Mouse (Mus musculus) stomach, embryonic 16.5 days (tissue): ENCODE measurements around the gene Gm17268. TPM values are rescaled to one million over a fixed set of nuclear protein-coding genes. Genes with fewer than 3 reads are reported as not detected.

Experiments used
- ATAC-seq: fragments of 200-750 bp; cut with Nextera tagmentation; 2 replicates; pipeline ENCODE4 v1.8.0; 2017; ENCODE audit warnings: moderate number of reproducible peaks, moderate TSS enrichment; ENCODE audit not compliant: insufficient read depth, low FRiP score
- H3K27ac ChIP-seq: fragments of 300-500 bp; sonication (generic); 2 replicates; pipeline ENCODE4 v1.5.1; 2014; ENCODE audit warnings: low read length
- H3K27me3 ChIP-seq: fragments of 300-500 bp; sonication (generic); 2 replicates; pipeline ENCODE4 v1.6.1; 2014; ENCODE audit warnings: low read length, control low read depth, mixed read lengths; ENCODE audit not compliant: control insufficient read depth, insufficient read depth
- H3K36me3 ChIP-seq: fragments of 300-500 bp; sonication (generic); 2 replicates; pipeline ENCODE4 v1.6.1; 2014; ENCODE audit warnings: low read length; ENCODE audit not compliant: control insufficient read depth, insufficient read depth
- H3K4me1 ChIP-seq: fragments of 300-500 bp; sonication (generic); 2 replicates; pipeline ENCODE4 v1.6.1; 2014; ENCODE audit warnings: low read length, control low read depth, mixed read lengths; ENCODE audit not compliant: control insufficient read depth, insufficient read depth
- H3K4me2 ChIP-seq: fragments of 300-500 bp; sonication (generic); 2 replicates; pipeline ENCODE4 v1.6.1; 2014; ENCODE audit warnings: low read depth, low read length, mixed read lengths
- H3K4me3 ChIP-seq: fragments of 300-500 bp; sonication (generic); replicated peaks from 2 replicates; pipeline ENCODE4 v1.5.1; 2014; ENCODE audit warnings: mild to moderate bottlenecking, low read length
- H3K9ac ChIP-seq: fragments of 300-500 bp; sonication (generic); 2 replicates; pipeline ENCODE4 v1.6.1; 2014; ENCODE audit warnings: low read length
- H3K9me3 ChIP-seq: fragments of 300-500 bp; sonication (generic); replicated peaks from 2 replicates; pipeline ENCODE4 v1.6.1; 2016; ENCODE audit warnings: low read length, control low read depth; ENCODE audit not compliant: control insufficient read depth
- WGBS: fragments of 180-500 bp; shearing (Covaris S2); extraction: QIAGEN DNeasy Blood & Tissue Kit; methylation state at CpG from one replicate; pipeline ENCODE4 v1.1.7; 2014; 5-methylcytosine and 5-hydroxymethylcytosine counted together
- polyA plus RNA-seq: library from polyadenylated mRNA; unstranded; fragments of >200 nt; fragmentation: Nextera tagmentation; extraction: Ambion mirVana; gene quantifications from 2 replicates; pipeline ENCODE4 v1.2.1, GENCODE M21; 2015

Gm17268 gene
- polyA plus RNA-seq, 1 experiment from 2014 or later = not detected

DNA sequence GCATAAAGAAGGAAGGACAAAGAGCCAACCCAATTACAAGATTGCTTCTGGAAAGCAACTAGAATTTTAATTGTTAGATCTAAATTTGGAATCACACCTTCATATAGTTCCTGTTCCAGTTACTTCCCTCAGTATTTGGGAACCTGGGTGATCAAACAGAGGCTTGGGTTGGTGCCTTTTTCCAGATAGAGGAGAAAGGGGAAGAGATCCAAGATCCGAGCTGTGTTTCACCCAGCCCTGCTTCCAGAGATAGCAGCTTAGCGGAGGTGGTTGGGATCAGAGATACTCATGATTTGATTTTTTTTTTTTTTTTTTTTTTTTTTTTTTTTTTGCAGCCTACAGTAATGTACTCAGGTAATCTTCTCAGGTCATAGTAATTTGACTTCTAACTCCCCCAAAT lies 2.5 kb downstream of the Gm17268 start:
- H3K4me2 ChIP-seq = no peak overlapping the region
- no peak overlapping the region for H3K4me3 ChIP-seq
- no peaks in the 10 kb centered on the region for H3K36me3 ChIP-seq
- H3K27ac ChIP-seq = no peak overlapping the region; the same call in 1 of the 2 replicates
- no peaks in the 10 kb centered on the region for H3K9me3 ChIP-seq
- no peak overlapping the region for H3K9ac ChIP-seq
- H3K27me3 ChIP-seq = no peaks in the 10 kb centered on the region
- no peak for ATAC-seq
- 91% methylated on average over 2 of the region's 2 CpGs for WGBS
- H3K4me1 ChIP-seq = peaks cover 25% of the 10 kb centered on the region

DNA sequence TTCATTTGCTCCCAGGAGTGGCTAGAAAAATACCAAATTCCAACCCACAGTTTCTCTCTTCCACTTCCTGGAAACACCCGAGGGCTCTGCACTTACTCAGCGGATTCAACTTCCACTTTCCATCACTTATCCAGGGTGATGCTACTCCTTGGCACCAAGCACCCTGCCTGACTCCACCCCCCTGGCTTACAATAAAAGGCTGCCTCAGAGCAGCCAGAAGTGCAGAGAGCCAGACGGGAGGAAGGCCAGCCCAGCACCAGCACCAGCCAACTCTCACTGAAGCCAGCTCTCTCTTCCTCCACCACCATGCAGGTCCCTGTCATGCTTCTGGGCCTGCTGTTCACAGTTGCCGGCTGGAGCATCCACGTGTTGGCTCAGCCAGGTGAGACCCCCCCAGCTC lies 3.0 kb downstream of the Gm17268 start, which contains the start of gene Ccl2:
Gene Ccl2 (plus strand): TSS at position 216 of the 400 bp plus-strand sequence.
- Histone ChIP-seq H3K4me1 (peaks cover 25% of the 10 kb centered on the region), H3K27ac (peak within 1 kb of the TSS; percentile 37), H3K9ac (no peak within 1 kb of the TSS), H3K4me2 (0 out of 2 replicates have a peak within 1 kb of the TSS, but pooled peaks have one; percentile 6), H3K27me3 (no peaks in the 10 kb centered on the region), H3K4me3 (no peak within 1 kb of the TSS), H3K9me3 (no peaks in the 10 kb centered on the region), H3K36me3 (no peaks in the 10 kb centered on the region)
- 29% methylated on average over 5 of the region's 5 CpGs for WGBS
- ATAC-seq = peak; percentile 68; the same call in 1 of the 2 replicates

DNA sequence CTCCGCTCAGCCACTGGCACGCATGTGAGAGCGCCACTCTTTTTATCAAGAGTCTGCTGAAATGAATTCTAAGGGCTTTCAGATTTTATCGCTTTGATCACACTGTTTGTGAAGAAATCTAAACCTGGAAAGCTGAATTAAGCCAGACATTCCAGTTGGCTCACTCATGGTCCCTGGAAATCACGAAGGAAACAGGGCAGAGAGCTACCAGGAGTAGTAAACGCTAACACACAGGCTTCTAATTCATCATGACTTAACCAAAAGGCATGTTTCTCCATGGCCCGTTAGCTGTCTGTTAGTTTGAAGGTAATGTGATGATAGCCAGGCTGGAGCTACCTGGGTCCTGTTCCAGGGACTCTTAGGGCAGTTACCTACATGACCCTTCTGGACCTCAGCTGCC lies 3.9 kb downstream of the Gm17268 start:
- Histone ChIP-seq H3K9ac (no peak overlapping the region), H3K36me3 (no peaks in the 10 kb centered on the region), H3K27me3 (no peaks in the 10 kb centered on the region), H3K4me3 (no peak overlapping the region), H3K9me3 (no peaks in the 10 kb centered on the region), H3K27ac (no peak overlapping the region; the same call in 1 of the 2 replicates), H3K4me1 (peaks cover 25% of the 10 kb centered on the region), H3K4me2 (no peak overlapping the region)
- ATAC-seq = no peak
- 83% methylated on average over 7 of the region's 7 CpGs for WGBS

DNA sequence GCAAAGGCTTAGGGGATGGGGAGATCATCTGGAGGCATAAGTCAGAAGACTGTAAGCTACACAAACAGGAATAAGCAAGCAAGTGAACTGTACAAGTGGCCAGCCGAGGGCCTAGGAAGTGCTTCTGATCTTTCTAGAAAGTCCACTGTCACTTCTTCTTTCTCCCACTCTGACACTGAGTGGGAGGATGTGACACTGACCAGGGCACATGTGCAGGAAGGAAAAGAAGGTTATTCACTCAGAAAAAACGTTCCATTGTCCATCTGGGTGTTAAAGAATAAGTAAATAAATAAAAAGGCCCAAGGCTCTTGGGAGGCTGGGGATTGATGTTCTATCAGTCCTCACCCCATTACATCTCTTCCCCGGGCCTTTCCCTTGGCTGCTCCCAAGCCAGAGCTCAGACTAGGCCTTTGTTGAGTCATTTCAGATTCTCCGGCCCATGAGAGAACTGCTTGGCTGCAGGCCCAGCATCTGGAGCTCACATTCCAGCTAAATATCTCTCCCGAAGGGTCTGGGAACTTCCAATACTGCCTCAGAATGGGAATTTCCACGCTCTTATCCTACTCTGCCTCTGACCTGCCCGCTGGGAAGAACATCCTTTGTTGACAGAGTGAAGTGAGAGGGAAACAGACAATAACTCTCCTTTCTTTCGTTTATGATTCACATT lies 5.6 kb downstream of the Gm17268 start:
- H3K4me3 ChIP-seq = no peak overlapping the region
- 22% methylated on average over 8 of the region's 8 CpGs for WGBS
- no peaks in the 10 kb centered on the region for H3K27me3 ChIP-seq
- ATAC-seq = peak; percentile 57; the same call in 1 of the 2 replicates
- H3K9ac ChIP-seq = no peak overlapping the region
- peak overlapping the region; percentile 80 for H3K27ac ChIP-seq
- H3K9me3 ChIP-seq = no peaks in the 10 kb centered on the region
- no peaks in the 10 kb centered on the region for H3K36me3 ChIP-seq
- peaks cover 25% of the 10 kb centered on the region for H3K4me1 ChIP-seq
- H3K4me2 ChIP-seq = no peak overlapping the region

DNA sequence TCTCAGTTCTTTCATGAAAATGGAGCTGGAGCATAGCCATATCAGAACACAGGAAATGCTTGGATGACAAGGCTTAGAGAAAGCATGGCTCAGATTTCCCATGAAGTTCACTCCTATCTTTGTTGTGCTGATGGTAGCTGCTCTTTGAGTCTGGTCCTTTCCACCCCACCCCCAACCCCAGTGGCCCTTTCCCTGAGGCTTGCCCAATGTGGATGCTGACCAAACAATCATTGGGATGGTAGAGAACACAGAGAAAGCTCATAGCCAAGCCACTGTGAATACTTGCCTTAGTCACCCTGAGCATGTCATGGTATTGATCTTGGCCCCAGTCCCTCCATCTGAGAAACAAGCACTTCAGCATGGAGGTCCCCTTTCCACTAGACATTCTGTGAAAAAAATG lies 6.2 kb downstream of the Gm17268 start:
- no peaks in the 10 kb centered on the region for H3K27me3 ChIP-seq
- H3K9me3 ChIP-seq = no peaks in the 10 kb centered on the region
- no peak overlapping the region for H3K9ac ChIP-seq
- ATAC-seq = no peak
- no peak overlapping the region for H3K4me3 ChIP-seq
- H3K36me3 ChIP-seq = no peaks in the 10 kb centered on the region
- H3K4me2 ChIP-seq = no peak overlapping the region
- peaks cover 25% of the 10 kb centered on the region for H3K4me1 ChIP-seq
- peak overlapping the region; percentile 69 for H3K27ac ChIP-seq

DNA sequence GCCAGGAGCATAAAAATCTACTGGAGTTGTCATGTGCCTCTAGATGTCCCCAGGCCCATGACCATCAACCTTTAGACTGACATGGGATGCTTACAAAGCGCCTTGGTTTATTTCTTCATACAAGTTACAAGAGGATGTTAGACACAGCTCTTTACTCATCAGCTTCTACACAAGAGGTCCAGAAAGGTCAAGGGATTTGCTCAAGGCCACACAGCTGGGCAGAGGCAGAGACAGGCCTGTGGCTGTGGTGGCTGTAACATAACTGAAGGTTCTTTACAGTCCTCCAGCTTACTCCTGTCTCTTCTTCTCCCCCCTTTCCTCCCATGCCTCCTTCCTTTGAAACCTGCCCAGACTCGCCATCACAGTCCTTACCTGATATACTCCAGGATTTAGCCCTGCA lies 8.2 kb downstream of the Gm17268 start:
- Histone ChIP-seq H3K9ac (no peak overlapping the region), H3K36me3 (no peaks in the 10 kb centered on the region), H3K4me3 (no peak overlapping the region), H3K27ac (no peak overlapping the region), H3K4me1 (peaks cover 20% of the 10 kb centered on the region), H3K9me3 (no peaks in the 10 kb centered on the region), H3K27me3 (no peaks in the 10 kb centered on the region), H3K4me2 (no peak overlapping the region)
- ATAC-seq = no peak
- WGBS = 76% methylated on average over 2 of the region's 2 CpGs

DNA sequence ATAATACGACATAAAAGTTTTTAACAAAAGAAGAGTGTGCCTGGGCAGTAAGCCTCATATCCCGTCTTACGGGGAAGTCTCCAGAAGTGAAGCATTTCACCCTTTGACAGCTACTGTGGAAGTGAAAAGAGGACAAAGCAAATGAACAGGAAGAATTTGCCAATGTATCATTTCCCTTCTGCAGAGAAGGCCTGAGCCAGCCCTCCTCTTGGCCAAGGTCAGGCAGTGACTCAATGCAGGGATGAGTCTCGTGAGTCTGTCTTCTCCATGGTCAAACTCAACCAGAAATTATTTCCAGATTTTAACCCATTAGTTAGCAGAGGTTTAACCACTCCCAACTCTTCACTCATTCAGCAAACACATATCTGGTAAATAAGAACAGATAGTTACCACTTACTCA lies 14.6 kb downstream of the Gm17268 start:
- Histone ChIP-seq H3K4me1 (no peaks in the 10 kb centered on the region), H3K27ac (no peak overlapping the region), H3K9me3 (no peaks in the 10 kb centered on the region), H3K4me2 (no peak overlapping the region), H3K9ac (no peak overlapping the region), H3K27me3 (no peaks in the 10 kb centered on the region), H3K36me3 (no peaks in the 10 kb centered on the region), H3K4me3 (no peak overlapping the region)
- WGBS = 78% methylated on average over 4 of the region's 4 CpGs
- no peak for ATAC-seq

DNA sequence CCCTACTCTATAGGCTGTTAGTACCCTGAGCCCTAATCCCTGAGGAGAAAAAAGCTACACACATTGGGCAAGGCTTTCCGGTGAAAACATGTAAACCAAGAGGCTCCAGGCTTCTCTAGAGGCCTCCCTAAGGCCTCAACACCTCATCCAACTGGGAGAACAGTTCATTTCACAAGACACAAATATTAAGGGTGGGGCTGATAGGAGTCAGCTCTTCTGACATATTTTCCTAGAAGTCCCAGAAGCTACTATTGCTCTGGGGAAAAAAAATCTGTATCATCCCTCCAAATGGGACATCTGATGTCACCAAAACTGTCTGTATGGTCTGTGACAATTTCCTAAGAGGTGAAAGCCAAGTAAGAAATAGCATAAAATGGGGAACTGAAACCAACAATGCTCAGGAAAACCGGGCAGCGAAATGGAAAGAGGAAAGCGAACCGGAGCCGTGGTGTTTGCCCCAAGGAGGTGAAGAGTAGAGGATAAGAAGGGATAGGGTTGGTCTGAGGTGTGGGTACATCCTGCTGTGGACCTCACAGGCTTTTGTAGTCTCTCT lies 15.8 kb downstream of the Gm17268 start:
- Histone ChIP-seq H3K27me3 (no peaks in the 10 kb centered on the region), H3K4me2 (no peak overlapping the region), H3K9ac (no peak overlapping the region), H3K4me3 (no peak overlapping the region), H3K27ac (no peak overlapping the region), H3K9me3 (no peaks in the 10 kb centered on the region), H3K36me3 (no peaks in the 10 kb centered on the region), H3K4me1 (no peaks in the 10 kb centered on the region)
- WGBS = 86% methylated on average over 6 of the region's 6 CpGs
- ATAC-seq = no peak

DNA sequence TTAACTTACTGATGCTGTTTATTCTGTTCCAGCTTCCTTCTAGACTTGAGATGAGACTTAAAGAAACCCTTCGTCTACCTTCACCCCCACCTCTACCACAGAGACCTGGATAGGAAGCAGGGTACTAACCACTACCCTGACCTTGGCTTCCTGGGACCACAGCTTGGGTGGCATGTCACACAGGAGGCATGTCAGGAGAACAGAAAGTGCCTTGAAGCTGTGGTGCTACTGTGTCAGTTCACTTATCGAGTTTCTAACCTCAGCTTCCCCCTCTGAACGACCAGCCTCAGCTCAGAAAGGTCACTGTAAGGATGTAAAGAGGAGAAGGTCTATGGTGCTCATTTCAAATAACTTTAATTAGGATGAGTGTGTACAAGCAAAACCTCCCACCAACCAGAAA lies 17.0 kb downstream of the Gm17268 start:
- no peaks in the 10 kb centered on the region for H3K9me3 ChIP-seq
- H3K4me2 ChIP-seq = no peak overlapping the region
- no peak for ATAC-seq
- no peaks in the 10 kb centered on the region for H3K27me3 ChIP-seq
- no peaks in the 10 kb centered on the region for H3K36me3 ChIP-seq
- no peak overlapping the region for H3K9ac ChIP-seq
- no peaks in the 10 kb centered on the region for H3K4me1 ChIP-seq
- no peak overlapping the region for H3K27ac ChIP-seq
- 47% methylated on average over 3 of the region's 3 CpGs for WGBS
- no peak overlapping the region for H3K4me3 ChIP-seq
